Mouse (Mus musculus) naive thymus-derived CD4-positive, alpha-beta T cell, adult 5 months (primary cell): ENCODE measurements around the gene Wdr24. TPM values are rescaled to one million over a fixed set of nuclear protein-coding genes. Genes with fewer than 3 reads are reported as not detected.

ENCODE experiments used
- polyA plus RNA-seq: library from polyadenylated mRNA; unstranded; fragments of 100-300 nt; shearing (Covaris generic); gene quantifications from one replicate; pipeline ENCODE4 v1.2.1, GENCODE M21; 2017

Gene Wdr24
- polyA plus RNA-seq, 1 experiment from 2014 or later, result 22.7 TPM

Other genes with a start within 250 kb of the Wdr24 start
- gene Lmf1, start 244.5 kb upstream of the Wdr24 start, polyA plus RNA-seq, result 17.9 TPM
- not detected for gene Gng13, start 106.5 kb upstream of the Wdr24 start, polyA plus RNA-seq
- gene Chtf18, start 96.2 kb upstream of the Wdr24 start, polyA plus RNA-seq, result 7.1 TPM
- 4.9 TPM for gene Rpusd1, start 96.0 kb upstream of the Wdr24 start, polyA plus RNA-seq
- not detected for gene Mslnl, start 87.6 kb upstream of the Wdr24 start, polyA plus RNA-seq
- not detected for gene Msln, start 69.2 kb upstream of the Wdr24 start, polyA plus RNA-seq
- gene Narfl, start 49.9 kb upstream of the Wdr24 start, polyA plus RNA-seq, result 21.6 TPM
- 25.7 TPM for gene Haghl, start 38.0 kb upstream of the Wdr24 start, polyA plus RNA-seq
- not detected for gene Ccdc78, start 37.0 kb upstream of the Wdr24 start, polyA plus RNA-seq
- 109 TPM for gene Fam173a, start 30.7 kb upstream of the Wdr24 start, polyA plus RNA-seq
- gene AC134908.4, start 28.0 kb upstream of the Wdr24 start, polyA plus RNA-seq, result not detected
- gene Metrn, start 26.5 kb upstream of the Wdr24 start, polyA plus RNA-seq, result 28.3 TPM
- not detected for gene Fbxl16, start 14.5 kb upstream of the Wdr24 start, polyA plus RNA-seq
- 27.1 TPM for gene Jmjd8, start 5.2 kb downstream of the Wdr24 start, polyA plus RNA-seq
- gene Stub1, start 9.8 kb downstream of the Wdr24 start, polyA plus RNA-seq, result 149 TPM
- 0.98 TPM for gene Rhbdl1, start 13.7 kb downstream of the Wdr24 start, polyA plus RNA-seq
- gene Gm20683, start 18.1 kb downstream of the Wdr24 start, polyA plus RNA-seq, result 1.8 TPM
- 31.6 TPM for gene Rhot2, start 21.2 kb downstream of the Wdr24 start, polyA plus RNA-seq
- gene Wdr90, start 37.9 kb downstream of the Wdr24 start, polyA plus RNA-seq, result 11.6 TPM
- gene Mcrip2, start 45.1 kb downstream of the Wdr24 start, polyA plus RNA-seq, result 7.4 TPM
- 46.3 TPM for gene Mettl26, start 51.4 kb downstream of the Wdr24 start, polyA plus RNA-seq
- gene Wfikkn1, start 57.2 kb downstream of the Wdr24 start, polyA plus RNA-seq, result 0.81 TPM
- gene Rab40c, start 96.1 kb downstream of the Wdr24 start, polyA plus RNA-seq, result 21.6 TPM
- 44.4 TPM for gene Pigq, start 121.3 kb downstream of the Wdr24 start, polyA plus RNA-seq
- gene Nhlrc4, start 121.3 kb downstream of the Wdr24 start, polyA plus RNA-seq, result not detected
- gene A930017K11Rik, start 128.9 kb downstream of the Wdr24 start, polyA plus RNA-seq, result not detected
- 25.9 TPM for gene Capn15, start 162.2 kb downstream of the Wdr24 start, polyA plus RNA-seq
- 15.6 TPM for gene Rab11fip3, start 245.9 kb downstream of the Wdr24 start, polyA plus RNA-seq